Mouse (Mus musculus) erythroblast, embryonic 14.5 days (primary cell): ENCODE data around the gene Eif2b5.

Experiments
- GATA1 ChIP-seq: IDR thresholded peaks from 2 replicates; pipeline ENCODE4 v1.6.1; 2012; ENCODE audit warnings: low read length, inconsistent platforms, mixed read lengths
- TAL1 ChIP-seq: IDR thresholded peaks from 3 replicates; pipeline ENCODE4 v1.6.1; 2012; ENCODE audit warnings: low read length, inconsistent platforms, mixed read lengths

- TF ChIP-seq GATA1 (no peak), TAL1 (no peak)
Observed at GRCm38 (mm10) chr16:20529375-20529774, 30.8 kb downstream of the Eif2b5 start.
